Mouse (Mus musculus): ENCODE results near the gene Gm3500.
"Not testable (repeated sequence)": the region's sequence is repeated elsewhere in the genome, so short reads cannot be mapped to it uniquely, and the experiment has no call there.

Gene Gm3500

GRCm38 (mm10) chr14:5388949-5389348 is at the start of gene Gm3500:
Gene Gm3500 (minus strand): TSS chr14:5389049.
- DNase-seq, result not testable (repeated sequence)

GRCm38 (mm10) chr14:5334828-5335227 is 54.0 kb downstream of the Gm3500 start, which contains the start of gene Gm3542:
Gene Gm3542 (minus strand): TSS chr14:5334928.
- not testable (repeated sequence) for DNase-seq
